Mouse (Mus musculus) urinary bladder, postnatal 36 days (tissue): ENCODE measurements around the gene Map9.
"Not testable (repeated sequence)": the region's sequence is repeated elsewhere in the genome, so short reads cannot be mapped to it uniquely, and the experiment has no call there.

Source experiments
- DNase-seq, 2 experiments: peaks; one replicate each; pipeline ENCODE4 v3.0.0; 2022; ENCODE audit warnings: low spot score in 2 of 2, mixed read lengths in 1 of 2

Gene Map9

DNA sequence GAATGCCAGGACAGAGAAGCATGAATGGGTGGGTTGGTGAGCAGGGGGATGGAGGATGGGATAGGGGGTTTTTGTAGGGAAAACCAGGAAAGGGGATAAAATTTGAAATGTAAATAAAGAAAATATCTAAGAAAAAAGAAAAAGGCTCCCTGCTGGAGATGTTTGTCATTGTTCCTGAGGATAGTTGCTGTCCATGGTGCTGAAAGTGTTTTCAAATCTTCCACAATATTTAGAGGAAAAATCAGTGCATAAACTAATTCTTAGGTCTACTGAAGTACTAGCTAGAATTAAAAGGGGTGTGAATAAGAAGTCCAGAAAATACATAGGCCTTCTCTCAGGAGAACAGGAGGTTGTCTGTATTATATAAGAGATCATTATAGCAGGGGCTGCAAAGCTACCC is 54.6 kb downstream of the Map9 start:
- no peak for DNase-seq

DNA sequence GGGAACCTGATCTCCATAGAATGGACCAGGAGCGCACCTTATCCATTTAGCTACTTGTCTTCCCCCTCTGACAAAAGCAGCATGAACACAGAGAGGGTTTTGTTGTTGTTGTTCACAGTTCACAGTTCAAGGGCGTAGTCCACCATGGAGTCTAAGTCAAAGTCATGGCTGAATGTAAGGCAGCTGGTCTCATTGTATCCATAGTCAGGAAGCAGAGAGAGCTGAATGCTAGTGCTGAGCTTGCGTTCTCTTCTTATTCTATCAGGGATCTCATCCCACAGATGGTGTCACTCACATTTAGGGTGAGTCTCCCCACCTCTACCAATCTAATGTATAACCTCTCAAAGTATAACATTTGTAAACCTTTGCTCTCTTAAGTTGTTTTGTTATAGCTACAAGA is 60.1 kb downstream of the Map9 start:
- DNase-seq: no peak

DNA sequence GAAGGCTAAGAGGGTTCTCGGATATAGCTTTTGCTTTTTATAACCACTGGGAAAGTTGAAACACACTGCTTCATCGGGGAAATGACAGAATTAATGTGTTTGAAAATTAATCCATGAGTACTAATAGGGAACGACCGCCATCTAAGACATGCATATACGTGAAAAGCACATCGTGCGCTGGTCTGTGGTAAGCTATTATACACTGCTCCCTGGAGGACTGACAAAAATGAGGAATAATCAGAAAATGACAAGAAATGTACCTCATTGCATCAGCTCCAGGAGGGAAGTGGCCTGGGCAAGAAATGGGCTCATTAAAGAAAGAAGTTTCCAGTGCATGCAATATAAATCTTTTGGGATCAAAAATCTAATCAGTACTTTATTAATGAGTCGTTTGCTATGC is 77.5 kb downstream of the Map9 start:
- no peak for DNase-seq

DNA sequence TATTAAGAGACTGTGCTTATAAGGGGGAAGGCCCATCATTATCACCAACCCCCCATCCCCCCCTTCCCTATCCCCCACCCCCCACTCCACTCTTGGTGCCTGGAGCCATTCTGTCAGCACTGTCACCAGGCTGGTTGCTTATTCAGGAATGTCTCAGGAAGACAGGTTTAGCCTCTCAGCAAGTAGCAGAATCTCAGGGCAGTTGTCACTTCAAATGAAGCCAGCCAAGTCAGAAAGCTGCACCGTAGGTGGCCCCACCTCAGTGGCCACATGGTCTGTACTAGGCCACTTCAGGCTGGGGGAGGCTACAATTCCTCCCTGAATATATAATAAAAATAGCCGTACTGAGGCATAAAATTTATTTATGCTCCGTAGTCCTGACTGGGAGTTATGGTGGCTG is 83.1 kb downstream of the Map9 start:
- no peak for DNase-seq

DNA sequence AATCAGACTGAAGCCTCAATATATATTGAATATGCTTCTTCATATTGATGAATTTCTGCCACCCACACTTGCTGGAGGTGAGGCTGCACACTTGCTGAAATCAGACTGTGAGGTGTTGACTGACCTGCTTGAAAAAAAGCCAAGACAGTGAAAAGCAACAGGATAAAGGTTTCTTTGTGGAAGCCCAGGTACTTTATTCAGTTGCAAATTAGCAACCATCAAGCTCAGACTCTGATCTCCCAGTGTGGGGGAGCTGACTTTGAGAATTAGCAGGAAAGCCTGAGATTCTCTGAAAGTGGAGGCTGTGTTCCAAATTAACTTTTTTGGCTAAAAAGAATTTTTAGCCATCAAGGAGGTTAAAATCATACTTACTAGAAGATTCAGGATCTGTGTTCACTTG is 83.8 kb downstream of the Map9 start:
- not testable (repeated sequence) for DNase-seq
